Mouse (Mus musculus): ENCODE measurements around the gene Fam20b.

DNA sequence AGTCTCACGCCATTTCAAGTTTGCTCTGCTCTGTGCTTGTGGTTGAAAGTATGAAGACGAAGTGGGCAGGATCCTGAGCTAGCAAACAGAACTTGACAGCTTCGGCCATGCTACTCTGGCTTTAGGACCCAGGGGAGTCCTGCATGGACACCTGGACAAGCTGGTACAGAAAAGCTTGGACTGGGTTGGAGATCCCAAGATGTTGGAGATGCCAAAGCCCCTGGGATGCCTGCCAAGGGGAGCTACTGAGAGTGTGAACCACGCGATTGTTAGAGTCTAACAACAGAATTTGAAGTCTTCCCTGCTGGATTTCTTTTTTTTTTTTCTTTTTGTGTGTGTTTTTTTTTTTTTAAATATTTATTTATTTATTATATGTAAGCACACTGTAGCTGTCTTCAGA, 42.3 kb downstream of the Fam20b start:
- TF ChIP-seq POLR2A (IDR thresholded peaks at IDR 0.05; ENCODE audit: low read depth, low read length) (no peak), CTCF (conservative IDR thresholded peaks at IDR 0.05; ENCODE audit: insufficient read depth, insufficient read length, low read depth, low read length) (no peak)

Data from kidney, adult 2 months (tissue).